Mouse (Mus musculus): ENCODE results near the gene Prkar1b.

The Prkar1b gene

GRCm38 (mm10) chr5:138974911-138975485 lies 174.8 kb downstream of the Prkar1b start:
- no peak for DNase-seq (ENCODE audit: low spot score)

- no peak for DNase-seq (ENCODE audit: low spot score)
Observed at GRCm38 (mm10) chr5:138973480-138973879, 176.3 kb downstream of the Prkar1b start.

GRCm38 (mm10) chr5:138971405-138971804 lies 178.4 kb downstream of the Prkar1b start:
- DNase-seq (ENCODE audit: low spot score), result no peak

GRCm38 (mm10) chr5:138970056-138970490 lies 179.7 kb downstream of the Prkar1b start:
- DNase-seq (ENCODE audit: low spot score), result peak; percentile 36

Data from ovary, postnatal 36 days (tissue).